Mouse (Mus musculus) lung, postnatal 0 days (tissue): ENCODE measurements around the gene Med12l.
A peak's percentile ranks its signal among the peaks of the same experiment; 100 is the strongest.

Experiments
- CTCF ChIP-seq: IDR thresholded peaks from 2 replicates; pipeline ENCODE4 v1.5.1; 2016; ENCODE audit warnings: antibody characterized with exemption, mild to moderate bottlenecking
- EP300 ChIP-seq: IDR thresholded peaks from 2 replicates; pipeline ENCODE4 v1.6.1; 2016; ENCODE audit warnings: antibody characterized with exemption, mild to moderate bottlenecking, control low read depth

- no peak for TF ChIP-seq CTCF
- peak; percentile 52; the same call in 1 of the 2 replicates for TF ChIP-seq EP300
Measured at GRCm38 (mm10) chr3:59304944-59305343, 299.3 kb downstream of the Med12l start.
